Mouse (Mus musculus) gastrocnemius, postnatal 10 days (tissue): ENCODE measurements around the gene Tmem143. TPM values are rescaled to one million over a fixed set of nuclear protein-coding genes. Genes with fewer than 3 reads are reported as not detected.
"Not testable (repeated sequence)": the region's sequence is repeated elsewhere in the genome, so short reads cannot be mapped to it uniquely, and the experiment has no call there.

Experiments used
- DNase-seq: peaks from one replicate; pipeline ENCODE4 v3.0.0; 2021; ENCODE audit warnings: mixed read lengths
- total RNA-seq, 2 experiments: library from RNA; stranded (reverse); gene quantifications; 2 replicates each; pipeline ENCODE4 v1.2.3; 2021

Tmem143 gene
- total RNA-seq, 2 experiments from 2014 or later, result 42.3 to 47.7 TPM

- DNase-seq, result peak; percentile 93
Measured at GRCm38 (mm10) chr7:45922928-45923761, 26.4 kb downstream of the Tmem143 start.

- DNase-seq, result peak; percentile 74
Measured at GRCm38 (mm10) chr7:45923762-45924428, 27.2 kb downstream of the Tmem143 start, which contains the start of gene Ccdc114. TSS of gene Ccdc114 (plus strand) at chr7:45924072.

GRCm38 (mm10) chr7:45924429-45924816 is 27.7 kb downstream of the Tmem143 start:
- DNase-seq, result no peak

GRCm38 (mm10) chr7:45928626-45929295 is 32.0 kb downstream of the Tmem143 start:
- DNase-seq, result no peak

GRCm38 (mm10) chr7:45929688-45930087 is 32.9 kb downstream of the Tmem143 start:
- DNase-seq, result no peak

- not testable (repeated sequence) for DNase-seq
Measured at GRCm38 (mm10) chr7:45933766-45934165, 37.0 kb downstream of the Tmem143 start.

- DNase-seq, result peak; percentile 73
Measured at GRCm38 (mm10) chr7:45935114-45935513, 38.4 kb downstream of the Tmem143 start.

- DNase-seq, result no peak
Measured at GRCm38 (mm10) chr7:45939836-45940235, 43.1 kb downstream of the Tmem143 start.

GRCm38 (mm10) chr7:45941986-45942385 is 45.2 kb downstream of the Tmem143 start:
- DNase-seq, result no peak

GRCm38 (mm10) chr7:45943280-45943679 is 46.5 kb downstream of the Tmem143 start:
- not testable (repeated sequence) for DNase-seq

GRCm38 (mm10) chr7:45949061-45949460 is 52.3 kb downstream of the Tmem143 start:
- no peak for DNase-seq

- no peak for DNase-seq
Measured at GRCm38 (mm10) chr7:45956611-45957010, 59.9 kb downstream of the Tmem143 start.

Other genes with a start within 250 kb of the Tmem143 start
- gene Fut2, start 230.5 kb upstream of the Tmem143 start, total RNA-seq, result under 1 TPM in 1 of 2 experiments, not detected in 1; 0.11 TPM
- gene Ntn5, start 212.9 kb upstream of the Tmem143 start, total RNA-seq, result under 1 TPM; 0.75 to 0.77 TPM
- gene Sec1, start 202.5 kb upstream of the Tmem143 start, total RNA-seq, result under 1 TPM in 1 of 2 experiments, not detected in 1; 0.21 TPM
- gene Car11, start 197.1 kb upstream of the Tmem143 start, total RNA-seq, result 1 to 10 TPM; 3.4 to 3.9 TPM
- 10 to 100 TPM; 35.9 to 37.9 TPM for gene Dbp, start 191.9 kb upstream of the Tmem143 start, total RNA-seq
- gene Rpl18, start 181.5 kb upstream of the Tmem143 start, total RNA-seq, result 100 to 1,000 TPM; 793 to 822 TPM
- gene Sphk2, start 178.9 kb upstream of the Tmem143 start, total RNA-seq, result 10 to 100 TPM; 11.8 to 13.8 TPM
- under 1 TPM; 0.12 to 0.45 TPM for gene Fam83e, start 175.7 kb upstream of the Tmem143 start, total RNA-seq
- gene Spaca4, start 171.1 kb upstream of the Tmem143 start, total RNA-seq, result not detected
- gene Lmtk3, start 113.2 kb upstream of the Tmem143 start, total RNA-seq, result under 1 TPM; 0.52 to 0.80 TPM
- gene Sult2b1, start 112.3 kb upstream of the Tmem143 start, total RNA-seq, result not detected
- 10 to 100 TPM; 45.3 to 45.4 TPM for gene Cyth2, start 82.4 kb upstream of the Tmem143 start, total RNA-seq
- gene Kcnj14, start 72.2 kb upstream of the Tmem143 start, total RNA-seq, result under 1 TPM; 0.36 to 0.45 TPM
- 10 to 100 TPM; 14.8 to 15.4 TPM for gene Grwd1, start 66.0 kb upstream of the Tmem143 start, total RNA-seq
- gene Kdelr1, start 24.2 kb upstream of the Tmem143 start, total RNA-seq, result 10 to 100 TPM; 73.5 to 74.7 TPM
- 1 to 10 TPM in 1 of 2 experiments, under 1 TPM in 1; 0.80 to 1.2 TPM for gene Grin2d, start 18.6 kb upstream of the Tmem143 start, total RNA-seq
- under 1 TPM in 1 of 2 experiments, not detected in 1; 0.35 TPM for gene Syngr4, start 227 bp upstream of the Tmem143 start, total RNA-seq
- 10 to 100 TPM; 34.8 to 55.7 TPM for gene Emp3, start 24.5 kb downstream of the Tmem143 start, total RNA-seq
- gene Ccdc114, start 27.1 kb downstream of the Tmem143 start, total RNA-seq, result 1 to 10 TPM; 1.1 to 1.6 TPM
- gene Abcc6, start 133.4 kb downstream of the Tmem143 start, total RNA-seq, result under 1 TPM; 0.11 to 0.12 TPM
- gene Nomo1, start 136.8 kb downstream of the Tmem143 start, total RNA-seq, result 10 to 100 TPM; 42.1 to 47.5 TPM
- gene Kcnj11, start 203.8 kb downstream of the Tmem143 start, total RNA-seq, result 10 to 100 TPM; 55.7 to 65.0 TPM